Mouse (Mus musculus) intestine, embryonic 16.5 days (tissue): ENCODE results near the gene Thada. TPM values are rescaled to one million over a fixed set of nuclear protein-coding genes. Genes with fewer than 3 reads are reported as not detected.
"Not testable (repeated sequence)": the region's sequence is repeated elsewhere in the genome, so short reads cannot be mapped to it uniquely, and the experiment has no call there.

Experiments used
- ATAC-seq: fragments of 200-750 bp; cut with Nextera tagmentation; 2 replicates; pipeline ENCODE4 v1.8.0; 2017; ENCODE audit warnings: moderate TSS enrichment, moderate library complexity
- H3K27ac ChIP-seq: fragments of 300-500 bp; sonication (generic); 2 replicates; pipeline ENCODE4 v1.5.1; 2014; ENCODE audit warnings: mild to moderate bottlenecking, low read length
- H3K27me3 ChIP-seq: fragments of 300-500 bp; sonication (generic); replicated peaks from 2 replicates; pipeline ENCODE4 v1.6.1; 2014; ENCODE audit warnings: low read length, control low read depth, mixed read lengths; ENCODE audit not compliant: control insufficient read depth, insufficient read depth
- H3K36me3 ChIP-seq: fragments of 300-500 bp; sonication (generic); 2 replicates; pipeline ENCODE4 v1.6.1; 2014; ENCODE audit warnings: low read length, control low read depth; ENCODE audit not compliant: control insufficient read depth, insufficient read depth
- H3K4me1 ChIP-seq: fragments of 300-500 bp; sonication (generic); 2 replicates; pipeline ENCODE4 v1.6.1; 2014; ENCODE audit warnings: low read length, control low read depth, mixed read lengths; ENCODE audit not compliant: control insufficient read depth, insufficient read depth
- H3K4me2 ChIP-seq: fragments of 300-500 bp; sonication (generic); 2 replicates; pipeline ENCODE4 v1.6.1; 2014; ENCODE audit warnings: low read depth, low read length, control low read depth
- H3K4me3 ChIP-seq: fragments of 300-500 bp; sonication (generic); 2 replicates; pipeline ENCODE4 v1.5.1; 2014; ENCODE audit warnings: mild to moderate bottlenecking, low read length
- H3K9ac ChIP-seq: fragments of 300-500 bp; sonication (generic); 2 replicates; pipeline ENCODE4 v1.6.1; 2014; ENCODE audit warnings: low read depth, low read length
- H3K9me3 ChIP-seq: fragments of 300-500 bp; sonication (generic); 2 replicates; pipeline ENCODE4 v1.6.1; 2016; ENCODE audit warnings: low read length, control low read depth; ENCODE audit not compliant: control insufficient read depth
- WGBS: fragments of 180-500 bp; shearing (Covaris S2); extraction: QIAGEN DNeasy Blood & Tissue Kit; methylation state at CpG from one replicate; pipeline ENCODE4 v1.1.7; 2014; 5-methylcytosine and 5-hydroxymethylcytosine counted together
- polyA plus RNA-seq: library from polyadenylated mRNA; unstranded; fragments of >200 nt; fragmentation: Nextera tagmentation; extraction: Ambion mirVana; gene quantifications from 2 replicates; pipeline ENCODE4 v1.2.1, GENCODE M21; 2015

Thada gene
- polyA plus RNA-seq, 1 experiment from 2014 or later: 5.3 TPM

- H3K4me3 ChIP-seq: no peak overlapping the region
- H3K27me3 ChIP-seq: no peaks in the 10 kb centered on the region
- H3K27ac ChIP-seq: no peak overlapping the region
- H3K4me1 ChIP-seq: peaks cover 9% of the 10 kb centered on the region
- H3K36me3 ChIP-seq: no peaks in the 10 kb centered on the region
- WGBS: 73% methylated on average over 2 of the region's 2 CpGs
- H3K4me2 ChIP-seq: no peak overlapping the region
- H3K9ac ChIP-seq: no peak overlapping the region
- no peaks in the 10 kb centered on the region for H3K9me3 ChIP-seq
- ATAC-seq: peak; percentile 57
Observed at GRCm38 (mm10) chr17:84239679-84240292, 226.2 kb downstream of the Thada start.

DNA sequence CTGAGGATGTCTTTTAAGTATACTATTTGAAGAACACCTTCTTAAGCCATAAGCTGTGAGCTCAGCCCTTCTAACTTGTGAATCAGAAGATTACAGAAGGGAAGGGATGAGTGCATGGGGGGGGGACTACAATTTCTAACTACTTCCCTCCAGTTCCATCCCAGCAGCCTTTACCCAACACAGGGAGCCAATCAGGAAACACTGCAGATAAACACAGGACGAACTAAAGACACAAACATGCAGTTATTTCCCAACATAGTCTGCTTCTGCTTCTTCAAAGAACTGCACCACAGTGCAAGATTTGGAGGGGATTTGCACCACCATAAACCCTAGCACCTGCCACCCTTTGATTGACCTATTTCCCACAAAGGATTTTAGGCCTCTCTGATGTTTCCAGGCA is 227.8 kb downstream of the Thada start:
- Histone ChIP-seq H3K36me3 (no peaks in the 10 kb centered on the region), H3K4me3 (no peak overlapping the region), H3K4me2 (no peak overlapping the region), H3K9ac (no peak overlapping the region), H3K27ac (no peak overlapping the region), H3K9me3 (no peaks in the 10 kb centered on the region), H3K27me3 (no peaks in the 10 kb centered on the region), H3K4me1 (no peaks in the 10 kb centered on the region)
- WGBS: 60% methylated on average over 1 of the region's 1 CpGs
- no peak for ATAC-seq

DNA sequence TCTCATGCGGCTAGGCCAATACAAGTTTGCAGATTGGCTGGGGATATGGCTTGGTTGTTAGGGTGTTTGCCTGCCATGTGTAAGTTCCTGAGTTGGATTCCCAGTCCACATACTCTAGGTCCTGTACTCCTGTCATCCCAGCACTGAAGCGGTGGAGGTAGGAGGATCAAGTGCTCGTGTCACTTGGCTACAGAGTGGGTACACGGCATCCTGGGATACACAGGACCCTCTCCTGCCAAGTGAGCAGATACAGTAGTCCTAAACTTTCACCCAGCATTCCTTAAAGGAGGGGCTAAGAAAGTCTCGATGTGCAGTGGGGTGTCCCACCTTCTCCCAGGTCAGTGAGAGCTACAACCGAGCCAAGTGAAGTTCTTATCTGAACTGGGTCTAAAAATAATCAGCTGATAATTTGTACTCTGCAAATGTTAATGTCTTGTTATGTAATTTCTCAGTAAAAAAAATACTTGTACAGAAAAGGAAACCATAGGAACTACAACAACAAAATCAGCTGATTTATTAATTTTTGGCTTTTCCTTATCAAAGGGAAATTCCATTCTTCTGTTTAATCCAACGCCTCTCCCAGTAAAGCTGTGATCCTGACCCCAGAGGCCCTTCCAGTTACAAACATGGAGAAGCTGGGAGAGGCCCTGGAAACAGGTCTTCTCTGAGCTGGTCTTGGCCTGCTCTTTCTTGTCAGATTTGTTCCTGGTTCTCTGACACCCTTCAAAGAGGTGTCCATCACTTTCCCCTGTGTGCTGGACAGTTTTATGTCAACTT is 229.0 kb downstream of the Thada start:
- H3K4me1 ChIP-seq: no peaks in the 10 kb centered on the region
- H3K9ac ChIP-seq: no peak overlapping the region
- no peaks in the 10 kb centered on the region for H3K9me3 ChIP-seq
- 85% methylated on average over 7 of the region's 7 CpGs for WGBS
- H3K27me3 ChIP-seq: no peaks in the 10 kb centered on the region
- no peak overlapping the region for H3K4me3 ChIP-seq
- H3K27ac ChIP-seq: no peak overlapping the region
- H3K36me3 ChIP-seq: no peaks in the 10 kb centered on the region
- ATAC-seq: no peak
- no peak overlapping the region for H3K4me2 ChIP-seq

DNA sequence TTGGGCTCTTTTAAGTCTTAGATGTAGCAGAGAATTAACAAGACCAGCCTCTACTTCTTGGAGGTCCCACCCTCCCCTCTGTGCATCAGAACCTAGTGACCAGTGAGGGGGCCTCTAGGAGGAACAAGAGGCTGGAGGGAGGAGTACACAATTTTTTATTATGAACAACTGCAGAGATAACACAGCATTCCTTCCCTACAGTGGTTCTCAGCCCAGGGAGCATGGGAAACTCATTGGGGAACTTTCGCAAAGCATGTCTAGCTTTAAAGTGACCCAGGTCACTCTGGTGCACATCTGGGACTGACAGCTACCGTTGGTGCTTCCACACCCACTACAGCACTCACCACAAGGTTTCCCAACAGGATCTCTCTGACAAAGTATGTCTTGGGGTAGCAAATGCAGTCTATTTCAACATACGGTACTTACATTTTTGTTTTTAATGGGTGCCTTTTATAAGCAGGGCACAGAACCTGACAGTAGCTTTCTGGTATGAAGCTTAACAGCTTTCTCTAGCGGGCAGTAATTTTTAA is 230.5 kb downstream of the Thada start:
- no peak overlapping the region for H3K27ac ChIP-seq
- H3K4me3 ChIP-seq: no peak overlapping the region
- H3K27me3 ChIP-seq: no peaks in the 10 kb centered on the region
- 78% methylated on average over 4 of the region's 4 CpGs for WGBS
- H3K4me2 ChIP-seq: no peak overlapping the region
- no peak for ATAC-seq
- no peaks in the 10 kb centered on the region for H3K4me1 ChIP-seq
- no peak overlapping the region for H3K9ac ChIP-seq
- H3K36me3 ChIP-seq: no peaks in the 10 kb centered on the region
- no peaks in the 10 kb centered on the region for H3K9me3 ChIP-seq

- ATAC-seq: peak; percentile 55
Observed at GRCm38 (mm10) chr17:84234785-84235184, 231.2 kb downstream of the Thada start.

GRCm38 (mm10) chr17:84233758-84234157 is 232.2 kb downstream of the Thada start:
- Histone ChIP-seq H3K4me2 (no peak overlapping the region), H3K4me3 (no peak overlapping the region), H3K4me1 (no peaks in the 10 kb centered on the region), H3K36me3 (no peaks in the 10 kb centered on the region), H3K27ac (no peak overlapping the region), H3K9ac (no peak overlapping the region), H3K9me3 (no peaks in the 10 kb centered on the region), H3K27me3 (no peaks in the 10 kb centered on the region)
- ATAC-seq: no peak
- WGBS: 99% methylated on average over 2 of the region's 2 CpGs

More at GRCm38 (mm10) chr17:84234785-84235184, 231.2 kb downstream of the Thada start:
- not testable (repeated sequence) for H3K4me2 ChIP-seq, H3K27me3 ChIP-seq, H3K4me1 ChIP-seq, H3K9ac ChIP-seq, H3K36me3 ChIP-seq, H3K27ac ChIP-seq, H3K4me3 ChIP-seq, H3K9me3 ChIP-seq
- WGBS: no CpG with 5 or more reads among the region's 4 CpGs

GRCm38 (mm10) chr17:84231361-84231760 is 234.6 kb downstream of the Thada start:
- Histone ChIP-seq H3K36me3 (no peaks in the 10 kb centered on the region), H3K9me3 (no peaks in the 10 kb centered on the region), H3K27ac (no peak overlapping the region), H3K4me2 (no peak overlapping the region), H3K9ac (no peak overlapping the region), H3K4me1 (no peaks in the 10 kb centered on the region), H3K4me3 (no peak overlapping the region), H3K27me3 (no peaks in the 10 kb centered on the region)
- WGBS: 85% methylated on average over 2 of the region's 2 CpGs
- no peak for ATAC-seq

DNA sequence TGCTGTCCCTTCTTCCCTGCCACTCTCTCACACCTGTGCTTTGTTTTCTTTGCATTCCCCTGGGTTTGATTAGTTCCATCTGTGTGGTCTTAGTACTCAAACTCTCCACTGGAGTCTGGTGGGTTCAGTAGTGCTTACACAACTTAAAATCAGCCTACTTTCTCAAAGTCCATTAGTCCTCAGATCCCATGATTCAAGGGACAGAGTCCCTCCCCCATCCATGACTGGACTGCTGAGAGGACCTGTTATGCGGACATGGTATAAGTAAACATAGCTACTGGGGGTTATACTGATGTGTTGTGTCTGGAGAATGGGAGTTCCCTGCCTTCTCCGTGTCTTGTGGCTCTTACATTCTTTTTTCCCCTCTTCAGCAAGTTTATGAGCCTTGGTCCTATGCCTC is 237.8 kb downstream of the Thada start:
- WGBS: 61% methylated on average over 2 of the region's 2 CpGs
- no peak overlapping the region for H3K9ac ChIP-seq
- H3K4me2 ChIP-seq: no peak overlapping the region
- no peaks in the 10 kb centered on the region for H3K36me3 ChIP-seq
- no peak overlapping the region for H3K4me3 ChIP-seq
- H3K4me1 ChIP-seq: no peaks in the 10 kb centered on the region
- no peak overlapping the region for H3K27ac ChIP-seq
- no peaks in the 10 kb centered on the region for H3K9me3 ChIP-seq
- no peaks in the 10 kb centered on the region for H3K27me3 ChIP-seq
- no peak for ATAC-seq

GRCm38 (mm10) chr17:84226681-84227080 is 239.3 kb downstream of the Thada start:
- H3K27ac ChIP-seq: no peak overlapping the region
- H3K9me3 ChIP-seq: no peaks in the 10 kb centered on the region
- ATAC-seq: peak; percentile 44; the same call in 1 of the 2 replicates
- H3K27me3 ChIP-seq: no peaks in the 10 kb centered on the region
- H3K4me1 ChIP-seq: no peaks in the 10 kb centered on the region
- no peaks in the 10 kb centered on the region for H3K36me3 ChIP-seq
- no peak overlapping the region for H3K9ac ChIP-seq
- 58% methylated on average over 6 of the region's 6 CpGs for WGBS
- no peak overlapping the region for H3K4me2 ChIP-seq
- no peak overlapping the region for H3K4me3 ChIP-seq
